Mouse (Mus musculus): ENCODE measurements around the gene Tjp1. TPM values are rescaled to one million over a fixed set of nuclear protein-coding genes. Genes with fewer than 3 reads are reported as not detected.
A peak's percentile ranks its signal among the peaks of the same experiment; 100 is the strongest.

Gene Tjp1
- total and polyA plus RNA-seq, 2 experiments from 2014 or later = 15.0 to 33.9 TPM

GRCm38 (mm10) chr7:65410668-65411067, 116.9 kb downstream of the Tjp1 start:
- 59% methylated on average over 7 of the region's 7 CpGs for WGBS
- H3K27me3 ChIP-seq (ENCODE audit: control insufficient read depth, insufficient read depth, low read length) = no peaks in the 10 kb centered on the region
- H3K36me3 ChIP-seq (replicated peaks; ENCODE audit: control insufficient read depth, insufficient read depth, low read length) = no peaks in the 10 kb centered on the region
- H3K9ac ChIP-seq (replicated peaks; ENCODE audit: low read depth, low read length) = no peak overlapping the region
- no peaks in the 10 kb centered on the region for H3K9me3 ChIP-seq (replicated peaks; ENCODE audit: control insufficient read depth, low read length)
- no peak overlapping the region for H3K4me2 ChIP-seq (ENCODE audit: low read depth, low read length)
- ATAC-seq (ENCODE audit: insufficient read depth, low read depth) (peak; percentile 28; the same call in 1 of the 2 replicates), DNase-seq (ENCODE audit: low spot score) (no peak)
- peak overlapping the region; percentile 31; the same call in 1 of the 2 replicates for H3K27ac ChIP-seq (ENCODE audit: low read depth)
- peaks cover 11% of the 10 kb centered on the region for H3K4me1 ChIP-seq (ENCODE audit: control insufficient read depth, insufficient read depth)
- H3K4me3 ChIP-seq (ENCODE audit: low read depth, low read length) = no peak overlapping the region
- no peak for TF ChIP-seq CTCF (IDR thresholded peaks at IDR 0.05; ENCODE audit: low read depth)
- TF ChIP-seq EP300 (IDR thresholded peaks at IDR 0.05; ENCODE audit: low read depth) = no peak

- 72% methylated on average over 3 of the region's 3 CpGs for WGBS
These were observed 121.2 kb downstream of the Tjp1 start for GRCm38 (mm10) chr7:65406427-65406826.

DNA sequence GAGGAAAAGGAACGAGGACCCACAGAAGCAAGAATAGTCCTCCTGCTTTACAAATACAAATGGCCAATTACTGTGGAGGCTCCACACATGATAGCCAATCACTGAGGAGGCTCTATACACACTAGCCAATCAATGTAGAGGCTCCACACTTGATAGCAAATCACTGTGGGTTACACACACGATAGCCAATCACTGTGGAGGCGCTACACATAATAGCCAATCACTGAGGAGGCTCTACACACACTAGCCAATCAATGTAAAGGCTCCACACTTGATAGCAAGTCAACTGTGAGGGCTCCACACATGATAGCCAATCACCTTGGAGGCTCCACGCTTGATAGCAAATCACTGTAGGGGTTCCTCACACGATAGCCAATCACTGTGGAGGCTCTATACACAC, 125.1 kb downstream of the Tjp1 start:
- Histone ChIP-seq H3K9ac (replicated peaks; ENCODE audit: low read depth, low read length) (no peak overlapping the region), H3K9me3 (replicated peaks; ENCODE audit: control insufficient read depth, low read length) (no peaks in the 10 kb centered on the region), H3K4me1 (ENCODE audit: control insufficient read depth, insufficient read depth) (no peaks in the 10 kb centered on the region), H3K4me2 (ENCODE audit: low read depth, low read length) (no peak overlapping the region), H3K4me3 (ENCODE audit: low read depth, low read length) (no peak overlapping the region), H3K27me3 (ENCODE audit: control insufficient read depth, insufficient read depth, low read length) (no peaks in the 10 kb centered on the region), H3K27ac (ENCODE audit: low read depth) (no peak overlapping the region), H3K36me3 (replicated peaks; ENCODE audit: control insufficient read depth, insufficient read depth, low read length) (no peaks in the 10 kb centered on the region)
- DNase-seq (ENCODE audit: low spot score) (no peak), ATAC-seq (ENCODE audit: insufficient read depth, low read depth) (no peak)
- no peak for TF ChIP-seq CTCF (IDR thresholded peaks at IDR 0.05; ENCODE audit: low read depth)
- TF ChIP-seq EP300 (IDR thresholded peaks at IDR 0.05; ENCODE audit: low read depth) = no peak
- WGBS = 85% methylated on average over 5 of the region's 5 CpGs

More at GRCm38 (mm10) chr7:65406427-65406826, 121.2 kb downstream of the Tjp1 start:
- Histone ChIP-seq H3K9me3 (replicated peaks; ENCODE audit: control insufficient read depth, low read length) (no peaks in the 10 kb centered on the region), H3K36me3 (replicated peaks; ENCODE audit: control insufficient read depth, insufficient read depth, low read length) (no peaks in the 10 kb centered on the region), H3K4me2 (ENCODE audit: low read depth, low read length) (no peak overlapping the region), H3K27ac (ENCODE audit: low read depth) (no peak overlapping the region), H3K27me3 (ENCODE audit: control insufficient read depth, insufficient read depth, low read length) (no peaks in the 10 kb centered on the region), H3K4me3 (ENCODE audit: low read depth, low read length) (no peak overlapping the region), H3K4me1 (ENCODE audit: control insufficient read depth, insufficient read depth) (no peaks in the 10 kb centered on the region), H3K9ac (replicated peaks; ENCODE audit: low read depth, low read length) (no peak overlapping the region)
- ATAC-seq (ENCODE audit: insufficient read depth, low read depth) = no peak
- no peak for TF ChIP-seq CTCF (IDR thresholded peaks at IDR 0.05; ENCODE audit: low read depth)
- no peak for DNase-seq (ENCODE audit: low spot score)

GRCm38 (mm10) chr7:65401622-65402021, 126.0 kb downstream of the Tjp1 start:
- no peak overlapping the region for H3K4me3 ChIP-seq (ENCODE audit: low read depth, low read length)
- TF ChIP-seq EP300 (IDR thresholded peaks at IDR 0.05; ENCODE audit: low read depth) (no peak), CTCF (IDR thresholded peaks at IDR 0.05; ENCODE audit: low read depth) (no peak)
- H3K27me3 ChIP-seq (ENCODE audit: control insufficient read depth, insufficient read depth, low read length) = no peaks in the 10 kb centered on the region
- H3K9ac ChIP-seq (replicated peaks; ENCODE audit: low read depth, low read length) = no peak overlapping the region
- H3K27ac ChIP-seq (ENCODE audit: low read depth) = no peak overlapping the region
- H3K36me3 ChIP-seq (replicated peaks; ENCODE audit: control insufficient read depth, insufficient read depth, low read length) = no peaks in the 10 kb centered on the region
- H3K4me1 ChIP-seq (ENCODE audit: control insufficient read depth, insufficient read depth) = no peaks in the 10 kb centered on the region
- no peaks in the 10 kb centered on the region for H3K9me3 ChIP-seq (replicated peaks; ENCODE audit: control insufficient read depth, low read length)
- H3K4me2 ChIP-seq (ENCODE audit: low read depth, low read length) = no peak overlapping the region
- ATAC-seq (ENCODE audit: insufficient read depth, low read depth) (no peak), DNase-seq (ENCODE audit: low spot score) (no peak)

GRCm38 (mm10) chr7:65395891-65396290, 131.7 kb downstream of the Tjp1 start:
- H3K36me3 ChIP-seq (replicated peaks; ENCODE audit: control insufficient read depth, insufficient read depth, low read length) = no peaks in the 10 kb centered on the region
- no peaks in the 10 kb centered on the region for H3K9me3 ChIP-seq (replicated peaks; ENCODE audit: control insufficient read depth, low read length)
- no peak for DNase-seq (ENCODE audit: low spot score)
- no peak overlapping the region for H3K9ac ChIP-seq (replicated peaks; ENCODE audit: low read depth, low read length)
- ATAC-seq (ENCODE audit: insufficient read depth, low read depth) = no peak
- H3K4me1 ChIP-seq (ENCODE audit: control insufficient read depth, insufficient read depth) = peaks cover 12% of the 10 kb centered on the region; the same call in 1 of the 2 replicates
- H3K4me2 ChIP-seq (ENCODE audit: low read depth, low read length) = no peak overlapping the region
- WGBS = 86% methylated on average over 4 of the region's 4 CpGs
- TF ChIP-seq EP300 (IDR thresholded peaks at IDR 0.05; ENCODE audit: low read depth) = no peak
- TF ChIP-seq CTCF (IDR thresholded peaks at IDR 0.05; ENCODE audit: low read depth) = no peak
- no peak overlapping the region for H3K27ac ChIP-seq (ENCODE audit: low read depth)
- no peaks in the 10 kb centered on the region for H3K27me3 ChIP-seq (ENCODE audit: control insufficient read depth, insufficient read depth, low read length)
- no peak overlapping the region for H3K4me3 ChIP-seq (ENCODE audit: low read depth, low read length)

GRCm38 (mm10) chr7:65395166-65395565, 132.4 kb downstream of the Tjp1 start:
- no peaks in the 10 kb centered on the region for H3K36me3 ChIP-seq (replicated peaks; ENCODE audit: control insufficient read depth, insufficient read depth, low read length)
- H3K4me1 ChIP-seq (ENCODE audit: control insufficient read depth, insufficient read depth) = peaks cover 12% of the 10 kb centered on the region; the same call in 1 of the 2 replicates
- WGBS = 59% methylated on average over 5 of the region's 5 CpGs
- ATAC-seq (ENCODE audit: insufficient read depth, low read depth) = no peak
- no peak overlapping the region for H3K27ac ChIP-seq (ENCODE audit: low read depth)
- H3K4me3 ChIP-seq (ENCODE audit: low read depth, low read length) = no peak overlapping the region
- no peak overlapping the region for H3K9ac ChIP-seq (replicated peaks; ENCODE audit: low read depth, low read length)
- no peaks in the 10 kb centered on the region for H3K9me3 ChIP-seq (replicated peaks; ENCODE audit: control insufficient read depth, low read length)
- DNase-seq (ENCODE audit: low spot score) = no peak
- H3K4me2 ChIP-seq (ENCODE audit: low read depth, low read length) = no peak overlapping the region
- TF ChIP-seq CTCF (IDR thresholded peaks at IDR 0.05; ENCODE audit: low read depth) = no peak
- TF ChIP-seq EP300 (IDR thresholded peaks at IDR 0.05; ENCODE audit: low read depth) = no peak
- H3K27me3 ChIP-seq (ENCODE audit: control insufficient read depth, insufficient read depth, low read length) = no peaks in the 10 kb centered on the region
